Mouse (Mus musculus) spleen, adult 2 months (tissue): ENCODE results near the gene Ptgis. TPM values are rescaled to one million over a fixed set of nuclear protein-coding genes. Genes with fewer than 3 reads are reported as not detected.

Experiments used
- DNase-seq, 2 experiments: peaks; one replicate each; pipeline versions ENCODE4 v3.0.0 to v3.0.0-alpha.2; 2012 to 2021; ENCODE audit warnings: low spot score in 2 of 2, low read depth in 1 of 2
- H3K27ac ChIP-seq: fragments of 200-500 bp; 2 replicates; pipeline ENCODE4 v1.5.1; 2012; ENCODE audit warnings: low read length, inconsistent platforms; ENCODE audit not compliant: insufficient read depth
- H3K27me3 ChIP-seq: fragments of 200-500 bp; 2 replicates; pipeline ENCODE4 v1.6.1; 2012; ENCODE audit warnings: mild to moderate bottlenecking, moderate library complexity, low read length, inconsistent platforms; ENCODE audit not compliant: control insufficient read depth, insufficient read depth
- H3K36me3 ChIP-seq: fragments of 200-500 bp; 2 replicates; pipeline ENCODE4 v1.6.1; 2012; ENCODE audit warnings: mild to moderate bottlenecking, low read length, inconsistent platforms; ENCODE audit not compliant: control insufficient read depth, insufficient read depth
- H3K4me1 ChIP-seq: fragments of 200-500 bp; 2 replicates; pipeline ENCODE4 v1.6.1; 2011; ENCODE audit warnings: inconsistent platforms; ENCODE audit not compliant: control insufficient read depth, insufficient read depth, insufficient read length
- H3K4me3 ChIP-seq: fragments of 200-500 bp; 2 replicates; pipeline ENCODE4 v1.5.1; 2011; ENCODE audit warnings: mild to moderate bottlenecking, inconsistent platforms; ENCODE audit not compliant: insufficient read depth, insufficient read length; ENCODE audit errors: extremely low read depth
- CTCF ChIP-seq: fragments of 200-500 bp; IDR thresholded peaks from 2 replicates; pipeline ENCODE4 v1.5.1; 2011; ENCODE audit warnings: mild to moderate bottlenecking, inconsistent platforms; ENCODE audit not compliant: insufficient read depth, insufficient read length, insufficient replicate concordance; ENCODE audit errors: extremely low read depth
- POLR2A ChIP-seq: fragments of 200-500 bp; IDR thresholded peaks from 2 replicates; pipeline ENCODE4 v1.6.1; 2011; ENCODE audit warnings: low read depth, low read length, inconsistent platforms
- WGBS: fragments of 180-500 bp; shearing (Covaris S2); methylation state at CpG from one replicate; pipeline ENCODE4 v1.1.7; 2018; 5-methylcytosine and 5-hydroxymethylcytosine counted together
- polyA plus RNA-seq: library from polyadenylated mRNA; depleted of rRNA; stranded (reverse); fragments of >200 nt; gene quantifications from 2 replicates; pipeline ENCODE4 v1.2.3, GENCODE M21; 2012

Ptgis gene
- polyA plus RNA-seq, 1 experiment: 6.4 TPM

DNA sequence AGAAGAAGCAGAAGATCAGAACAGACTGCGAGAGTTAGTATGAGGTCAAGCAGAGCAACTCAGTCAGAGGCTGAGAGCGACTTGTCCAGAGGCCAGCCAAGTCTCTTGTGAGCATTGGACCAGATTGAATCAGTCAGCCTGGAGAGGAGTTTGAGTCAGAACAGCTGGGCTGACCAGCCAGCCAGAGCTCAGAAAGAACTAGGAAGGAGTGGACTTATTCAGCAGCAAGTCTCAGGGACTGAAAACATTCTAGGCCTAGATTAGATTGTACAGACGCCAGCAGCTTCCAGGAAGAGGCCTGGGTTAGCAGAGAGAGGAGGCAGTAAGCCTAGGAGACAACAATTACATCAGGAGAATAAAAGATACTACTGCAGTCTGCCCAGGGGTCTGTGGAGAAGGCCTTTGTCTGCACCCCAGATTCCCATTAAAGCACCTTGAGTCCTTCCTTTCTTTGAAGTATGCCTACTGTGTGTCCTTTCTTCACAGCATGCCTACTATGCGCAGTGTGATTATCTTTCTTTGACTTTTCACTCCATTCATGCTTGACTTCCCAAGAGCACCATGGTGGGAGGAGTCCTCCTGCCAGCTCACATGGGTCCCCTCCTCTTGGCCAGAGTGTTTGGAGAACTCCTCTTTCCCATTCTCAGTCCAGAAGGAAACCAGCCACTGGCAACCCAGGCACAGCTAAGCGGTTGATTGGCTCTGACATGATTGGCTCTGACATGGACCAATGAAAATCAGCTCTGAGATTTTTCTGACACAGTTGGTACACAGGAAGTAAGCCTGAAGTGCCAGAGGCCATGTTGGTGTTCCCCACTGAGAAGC lies 67.1 kb downstream of the Ptgis start:
- WGBS: 81% methylated on average over 5 of the region's 5 CpGs
- TF ChIP-seq CTCF: no peak
- TF ChIP-seq POLR2A: no peak

DNA sequence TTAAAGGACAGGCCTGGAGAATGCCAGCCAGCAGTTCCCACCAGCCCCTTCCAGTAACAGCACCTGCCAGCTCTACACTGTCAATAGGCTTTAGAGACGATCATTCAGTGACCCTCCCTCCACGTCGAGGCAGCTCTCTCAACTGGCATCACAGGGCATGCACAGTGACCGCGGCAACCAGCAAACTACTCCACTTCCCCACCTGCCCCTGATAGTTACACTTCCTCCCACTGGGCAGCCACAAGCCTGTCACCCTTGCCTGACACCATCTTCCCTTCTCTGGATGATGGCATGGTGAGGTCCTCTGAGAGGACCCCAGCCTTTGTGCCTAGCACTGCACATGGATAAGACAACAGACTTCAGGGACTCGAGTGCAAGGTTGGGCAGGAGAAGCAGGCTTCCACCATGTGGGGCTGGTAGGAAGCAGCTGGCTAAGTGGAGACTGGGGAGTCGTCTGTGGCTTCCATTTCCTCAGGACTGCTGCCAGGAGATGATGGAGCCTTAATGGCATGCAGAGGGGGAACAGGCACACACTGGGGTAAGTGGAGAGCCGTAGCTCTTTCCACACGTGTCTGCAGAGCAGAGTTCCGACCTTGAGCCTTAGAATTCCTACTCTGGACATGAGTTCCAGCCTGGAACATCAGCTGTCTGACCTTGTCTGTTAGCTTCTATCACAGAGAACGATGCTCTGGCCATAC lies 72.7 kb downstream of the Ptgis start:
- Histone ChIP-seq H3K4me3 (no peak overlapping the region), H3K27me3 (no peaks in the 10 kb centered on the region), H3K27ac (no peak overlapping the region), H3K36me3 (no peaks in the 10 kb centered on the region), H3K4me1 (peaks cover 4% of the 10 kb centered on the region; the same call in 1 of the 2 replicates)
- TF ChIP-seq POLR2A: no peak
- no peak for TF ChIP-seq CTCF
- WGBS: 11% methylated on average over 11 of the region's 11 CpGs
- DNase-seq: peak in 1 of 2 experiments; percentile 16

More for the DNA sequence above, 67.1 kb downstream of the Ptgis start:
- Histone ChIP-seq H3K4me1 (no peaks in the 10 kb centered on the region), H3K27ac (no peak overlapping the region), H3K36me3 (no peaks in the 10 kb centered on the region), H3K27me3 (no peaks in the 10 kb centered on the region), H3K4me3 (no peak overlapping the region)
- DNase-seq: no peak

DNA sequence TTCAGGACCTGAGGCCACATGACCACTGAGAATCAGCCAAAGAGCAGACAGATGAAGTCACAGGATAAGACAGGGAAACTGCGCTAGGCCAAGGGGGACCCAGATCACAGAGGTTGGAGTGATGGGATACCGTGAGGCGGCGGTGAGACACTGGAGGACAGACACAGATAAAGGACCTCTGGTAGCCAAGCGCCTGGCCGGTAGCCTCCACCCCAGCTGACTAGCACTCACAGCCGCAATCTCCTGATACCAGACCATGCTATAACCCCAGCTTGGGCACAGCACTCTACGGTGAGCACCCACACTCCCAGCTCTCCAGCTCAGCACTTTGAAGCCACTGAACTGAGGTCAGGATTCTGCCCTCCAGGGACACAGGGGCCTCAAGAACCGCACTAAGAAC lies 76.8 kb downstream of the Ptgis start:
- Histone ChIP-seq H3K27ac (no peak overlapping the region), H3K4me1 (peaks cover 4% of the 10 kb centered on the region; the same call in 1 of the 2 replicates), H3K4me3 (no peak overlapping the region), H3K27me3 (no peaks in the 10 kb centered on the region), H3K36me3 (no peaks in the 10 kb centered on the region)
- 95% methylated on average over 9 of the region's 9 CpGs for WGBS
- DNase-seq: no peak
- TF ChIP-seq CTCF (no peak), POLR2A (no peak)

DNA sequence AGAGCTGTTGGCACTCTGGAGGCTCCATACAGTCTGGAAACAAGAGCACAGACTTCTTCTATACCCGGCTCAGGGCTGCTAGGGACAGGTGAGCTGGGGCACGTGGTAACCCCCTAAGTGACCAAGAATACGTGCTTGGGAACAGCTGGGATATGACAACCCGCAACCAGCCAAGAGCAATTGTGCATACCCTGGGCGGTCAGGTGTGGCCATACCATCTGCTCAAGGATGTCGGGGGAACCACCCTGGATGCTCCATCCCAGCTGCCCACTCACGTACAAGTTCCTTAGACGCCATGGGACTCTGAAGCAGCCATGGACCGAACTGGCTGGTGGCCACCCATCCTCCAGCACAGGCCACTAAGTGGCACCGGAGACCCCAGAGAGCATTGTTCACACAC lies 77.3 kb downstream of the Ptgis start:
- no peak overlapping the region for H3K4me3 ChIP-seq
- no peak overlapping the region for H3K27ac ChIP-seq
- no peak for TF ChIP-seq POLR2A
- no peak for TF ChIP-seq CTCF
- no peak for DNase-seq
- no peaks in the 10 kb centered on the region for H3K27me3 ChIP-seq
- H3K4me1 ChIP-seq: peaks cover 4% of the 10 kb centered on the region; the same call in 1 of the 2 replicates
- 91% methylated on average over 10 of the region's 10 CpGs for WGBS
- no peaks in the 10 kb centered on the region for H3K36me3 ChIP-seq

DNA sequence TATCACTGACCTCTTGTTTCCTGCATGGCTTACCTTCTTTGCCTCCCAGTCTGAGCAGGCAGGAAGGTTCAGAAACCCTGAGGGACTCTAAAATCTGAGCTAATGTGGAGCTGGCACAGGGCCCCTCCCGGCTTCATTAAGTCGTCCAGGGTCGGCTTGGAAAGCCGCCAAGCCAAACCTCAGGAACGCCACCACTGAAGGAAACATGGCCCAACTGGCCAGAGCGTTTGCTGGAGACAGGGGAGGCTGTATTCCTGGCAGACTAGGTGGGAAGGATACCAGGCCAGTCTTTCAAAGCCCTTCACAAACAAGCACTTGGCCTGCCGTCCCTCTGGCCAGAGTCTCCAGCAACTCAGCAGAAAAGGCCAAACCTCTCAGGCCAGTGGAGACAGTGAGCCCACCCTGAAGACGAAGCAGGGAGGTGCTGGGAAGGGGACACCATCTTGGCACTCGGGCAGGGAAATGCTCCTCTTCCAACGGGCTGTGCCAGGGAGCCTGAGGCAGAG lies 77.8 kb downstream of the Ptgis start:
- WGBS: 76% methylated on average over 10 of the region's 10 CpGs
- DNase-seq: no peak
- no peak for TF ChIP-seq CTCF
- no peak for TF ChIP-seq POLR2A
- no peaks in the 10 kb centered on the region for H3K27me3 ChIP-seq
- peaks cover under 1% of the 10 kb centered on the region; the same call in 1 of the 2 replicates for H3K4me1 ChIP-seq
- H3K4me3 ChIP-seq: no peak overlapping the region
- no peaks in the 10 kb centered on the region for H3K36me3 ChIP-seq
- no peak overlapping the region for H3K27ac ChIP-seq

DNA sequence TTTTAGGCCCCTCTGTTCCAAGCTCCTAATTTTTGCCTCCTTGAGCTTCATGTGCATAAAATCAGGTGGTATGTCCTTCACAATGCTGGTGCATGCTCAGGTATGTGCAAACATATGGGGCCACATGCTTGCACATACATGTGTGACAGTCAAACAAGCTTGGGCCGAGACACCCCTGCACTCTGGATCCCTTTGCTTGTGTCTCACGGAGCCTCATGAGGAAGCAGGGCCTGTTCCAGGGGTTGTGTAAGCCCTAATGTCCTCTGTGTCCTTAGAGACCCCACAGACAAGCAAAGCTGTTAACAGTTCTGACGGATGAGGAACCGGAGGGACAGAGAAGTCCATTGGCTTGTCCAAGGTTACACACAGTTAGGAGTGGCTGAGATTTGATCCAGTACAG lies 80.7 kb downstream of the Ptgis start:
- 91% methylated on average over 4 of the region's 4 CpGs for WGBS
- Histone ChIP-seq H3K36me3 (no peaks in the 10 kb centered on the region), H3K27me3 (no peaks in the 10 kb centered on the region), H3K4me3 (no peak overlapping the region), H3K4me1 (peaks cover 5% of the 10 kb centered on the region; the same call in 1 of the 2 replicates), H3K27ac (no peak overlapping the region)
- no peak for DNase-seq
- TF ChIP-seq CTCF (no peak), POLR2A (no peak)

DNA sequence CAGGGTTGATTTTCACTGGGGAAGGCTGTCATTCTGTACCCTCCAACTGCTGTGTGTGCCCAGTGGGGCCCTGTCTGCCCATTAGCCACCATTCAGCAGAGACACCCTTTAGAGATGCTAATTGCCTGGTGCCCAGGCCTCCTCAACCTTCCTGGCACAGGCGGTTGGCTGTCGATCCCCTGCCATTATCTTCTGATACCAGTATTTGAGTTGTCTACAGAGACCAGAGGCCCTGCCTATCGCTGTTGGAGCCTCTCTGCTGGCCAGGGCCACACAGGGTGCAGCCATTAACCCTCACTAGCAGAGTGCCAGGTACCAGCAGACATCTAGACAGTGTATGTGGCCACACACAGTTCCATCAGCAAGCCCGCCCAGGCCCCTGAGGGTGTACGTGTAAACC lies 81.6 kb downstream of the Ptgis start:
- DNase-seq: no peak
- Histone ChIP-seq H3K36me3 (no peaks in the 10 kb centered on the region), H3K4me1 (peaks cover 5% of the 10 kb centered on the region; the same call in 1 of the 2 replicates), H3K27ac (no peak overlapping the region), H3K4me3 (no peak overlapping the region), H3K27me3 (no peaks in the 10 kb centered on the region)
- 91% methylated on average over 5 of the region's 5 CpGs for WGBS
- TF ChIP-seq CTCF: no peak
- no peak for TF ChIP-seq POLR2A
